Mouse (Mus musculus): ENCODE measurements around the gene Nadk. TPM values are rescaled to one million over a fixed set of nuclear protein-coding genes. Genes with fewer than 3 reads are reported as not detected.

The Nadk gene
- polyA plus RNA-seq, 1 experiment from 2014 or later, result 117 TPM

GRCm38 (mm10) chr4:155603801-155604200 lies 41.6 kb downstream of the Nadk start:
- Histone ChIP-seq H3K9ac (ENCODE audit: low read depth, low read length) (no peak overlapping the region), H3K36me3 (ENCODE audit: control insufficient read depth, insufficient read depth, low read length) (peaks cover 3% of the 10 kb centered on the region; the same call in 1 of the 2 replicates), H3K27me3 (replicated peaks; ENCODE audit: control insufficient read depth, insufficient read depth, low read length) (no peaks in the 10 kb centered on the region), H3K4me2 (no peak overlapping the region), H3K27ac (ENCODE audit: low read depth, low read length) (no peak overlapping the region), H3K9me3 (ENCODE audit: control insufficient read depth, low read length) (no peaks in the 10 kb centered on the region), H3K4me3 (ENCODE audit: low read depth, low read length) (no peak overlapping the region), H3K4me1 (replicated peaks; ENCODE audit: control insufficient read depth, insufficient read depth, low read length) (peaks cover 11% of the 10 kb centered on the region)
- 94% methylated on average over 6 of the region's 6 CpGs for WGBS
- ATAC-seq (replicated peaks; ENCODE audit: low FRiP score) (no peak), DNase-seq (ENCODE audit: low spot score) (no peak)

DNA sequence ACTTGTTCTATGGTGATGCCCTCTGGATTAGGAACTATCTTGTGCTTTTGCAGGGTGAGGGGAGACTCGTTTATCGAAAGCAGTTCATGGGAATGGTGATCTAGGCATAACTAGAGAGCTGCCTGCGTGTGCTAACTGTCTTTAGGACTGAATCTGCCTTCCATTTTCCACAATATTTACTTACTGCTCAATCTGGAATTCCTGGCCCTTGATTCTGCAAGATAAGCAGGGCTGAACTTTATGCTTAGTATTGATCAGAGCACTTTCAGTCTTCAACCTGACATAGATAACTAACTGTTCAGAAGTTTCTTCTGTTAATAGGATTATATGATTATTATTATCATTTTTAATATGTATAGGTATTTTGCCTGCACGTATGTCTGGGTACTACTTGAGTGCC lies 43.0 kb downstream of the Nadk start:
- Histone ChIP-seq H3K4me1 (replicated peaks; ENCODE audit: control insufficient read depth, insufficient read depth, low read length) (peaks cover 9% of the 10 kb centered on the region; the same call in 1 of the 2 replicates), H3K4me3 (ENCODE audit: low read depth, low read length) (no peak overlapping the region), H3K27ac (ENCODE audit: low read depth, low read length) (no peak overlapping the region), H3K9me3 (ENCODE audit: control insufficient read depth, low read length) (no peaks in the 10 kb centered on the region), H3K27me3 (replicated peaks; ENCODE audit: control insufficient read depth, insufficient read depth, low read length) (no peaks in the 10 kb centered on the region), H3K36me3 (ENCODE audit: control insufficient read depth, insufficient read depth, low read length) (peaks cover 10% of the 10 kb centered on the region), H3K9ac (ENCODE audit: low read depth, low read length) (no peak overlapping the region), H3K4me2 (no peak overlapping the region)
- 86% methylated on average over 4 of the region's 4 CpGs for WGBS
- DNase-seq (ENCODE audit: low spot score) (no peak), ATAC-seq (replicated peaks; ENCODE audit: low FRiP score) (no peak)

- ATAC-seq (replicated peaks; ENCODE audit: low FRiP score), result no peak
- Histone ChIP-seq H3K27me3 (replicated peaks; ENCODE audit: control insufficient read depth, insufficient read depth, low read length) (no peaks in the 10 kb centered on the region), H3K27ac (ENCODE audit: low read depth, low read length) (no peak overlapping the region), H3K9ac (ENCODE audit: low read depth, low read length) (no peak overlapping the region), H3K36me3 (ENCODE audit: control insufficient read depth, insufficient read depth, low read length) (peaks cover 15% of the 10 kb centered on the region), H3K4me3 (ENCODE audit: low read depth, low read length) (no peak overlapping the region), H3K4me1 (replicated peaks; ENCODE audit: control insufficient read depth, insufficient read depth, low read length) (peaks cover 9% of the 10 kb centered on the region; the same call in 1 of the 2 replicates), H3K9me3 (ENCODE audit: control insufficient read depth, low read length) (no peaks in the 10 kb centered on the region), H3K4me2 (no peak overlapping the region)
- WGBS, result 79% methylated on average over 2 of the region's 2 CpGs
- no peak for DNase-seq (ENCODE audit: low spot score)
These were observed 44.6 kb downstream of the Nadk start for GRCm38 (mm10) chr4:155606825-155607224.

DNA sequence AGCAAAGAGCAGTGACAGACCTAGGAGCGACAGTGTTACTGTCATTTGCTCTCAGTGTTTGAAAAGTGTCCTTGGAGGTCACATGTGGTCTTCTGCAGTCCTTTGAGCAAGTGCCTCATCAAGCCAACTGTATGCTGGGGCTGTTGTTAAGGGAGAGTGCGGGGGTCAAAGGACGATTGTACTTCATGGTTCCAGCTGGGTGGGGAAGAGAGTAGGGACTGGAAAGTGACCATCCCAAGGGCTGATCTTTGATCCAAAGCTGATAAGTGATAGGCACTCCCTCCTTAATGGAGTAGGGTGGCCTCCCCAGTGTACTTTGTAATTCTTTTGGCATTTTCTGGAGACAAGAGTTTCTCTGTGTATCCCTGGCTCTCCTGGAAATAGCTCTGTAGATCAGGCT lies 49.7 kb downstream of the Nadk start:
- H3K36me3 ChIP-seq (ENCODE audit: control insufficient read depth, insufficient read depth, low read length), result peaks cover 33% of the 10 kb centered on the region
- H3K27me3 ChIP-seq (replicated peaks; ENCODE audit: control insufficient read depth, insufficient read depth, low read length), result no peaks in the 10 kb centered on the region
- no peaks in the 10 kb centered on the region for H3K4me1 ChIP-seq (replicated peaks; ENCODE audit: control insufficient read depth, insufficient read depth, low read length)
- H3K9ac ChIP-seq (ENCODE audit: low read depth, low read length), result no peak overlapping the region
- DNase-seq (ENCODE audit: low spot score), result no peak
- H3K27ac ChIP-seq (ENCODE audit: low read depth, low read length), result no peak overlapping the region
- no peak overlapping the region for H3K4me3 ChIP-seq (ENCODE audit: low read depth, low read length)
- no peak overlapping the region for H3K4me2 ChIP-seq
- 88% methylated on average over 3 of the region's 3 CpGs for WGBS
- H3K9me3 ChIP-seq (ENCODE audit: control insufficient read depth, low read length), result no peaks in the 10 kb centered on the region
- ATAC-seq (replicated peaks; ENCODE audit: low FRiP score), result no peak

DNA sequence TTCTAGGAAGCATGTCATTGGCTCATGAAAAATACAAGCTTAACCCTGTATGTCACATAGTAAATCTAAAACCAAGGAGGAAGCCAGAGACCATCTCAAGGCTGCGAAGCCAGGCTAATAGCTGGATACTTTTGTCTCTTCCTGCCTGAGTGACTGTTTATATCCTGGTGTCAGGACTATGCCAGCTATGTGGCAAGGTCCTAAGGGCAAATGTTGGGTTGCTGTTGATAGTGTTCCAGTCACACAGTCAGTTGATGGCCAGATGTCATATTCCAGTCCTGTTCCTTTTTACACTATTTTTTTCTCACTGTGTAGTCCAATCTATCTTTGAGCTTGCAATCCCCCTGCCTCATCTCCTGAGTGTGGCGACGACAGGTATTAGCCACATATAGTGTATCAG lies 51.1 kb downstream of the Nadk start:
- H3K4me2 ChIP-seq, result no peak overlapping the region
- H3K9ac ChIP-seq (ENCODE audit: low read depth, low read length), result no peak overlapping the region
- H3K9me3 ChIP-seq (ENCODE audit: control insufficient read depth, low read length), result no peaks in the 10 kb centered on the region
- WGBS, result 95% methylated on average over 3 of the region's 3 CpGs
- H3K27ac ChIP-seq (ENCODE audit: low read depth, low read length), result no peak overlapping the region
- no peaks in the 10 kb centered on the region for H3K4me1 ChIP-seq (replicated peaks; ENCODE audit: control insufficient read depth, insufficient read depth, low read length)
- H3K27me3 ChIP-seq (replicated peaks; ENCODE audit: control insufficient read depth, insufficient read depth, low read length), result no peaks in the 10 kb centered on the region
- peaks cover 40% of the 10 kb centered on the region for H3K36me3 ChIP-seq (ENCODE audit: control insufficient read depth, insufficient read depth, low read length)
- no peak overlapping the region for H3K4me3 ChIP-seq (ENCODE audit: low read depth, low read length)
- DNase-seq (ENCODE audit: low spot score), result no peak
- no peak for ATAC-seq (replicated peaks; ENCODE audit: low FRiP score)

- DNase-seq (ENCODE audit: low spot score) (no peak), ATAC-seq (replicated peaks; ENCODE audit: low FRiP score) (peak; percentile 58; the same call in 1 of the 2 replicates)
- H3K4me3 ChIP-seq (ENCODE audit: low read depth, low read length), result no peak overlapping the region
- 71% methylated on average over 5 of the region's 5 CpGs for WGBS
- H3K36me3 ChIP-seq (ENCODE audit: control insufficient read depth, insufficient read depth, low read length), result peaks cover 36% of the 10 kb centered on the region
- H3K4me1 ChIP-seq (replicated peaks; ENCODE audit: control insufficient read depth, insufficient read depth, low read length), result peaks cover 1% of the 10 kb centered on the region; the same call in 1 of the 2 replicates
- no peak overlapping the region for H3K27ac ChIP-seq (ENCODE audit: low read depth, low read length)
- no peak overlapping the region for H3K9ac ChIP-seq (ENCODE audit: low read depth, low read length)
- no peaks in the 10 kb centered on the region for H3K27me3 ChIP-seq (replicated peaks; ENCODE audit: control insufficient read depth, insufficient read depth, low read length)
- H3K4me2 ChIP-seq, result no peak overlapping the region
- H3K9me3 ChIP-seq (ENCODE audit: control insufficient read depth, low read length), result no peaks in the 10 kb centered on the region
These were observed 56.1 kb downstream of the Nadk start for GRCm38 (mm10) chr4:155618321-155618720.

DNA sequence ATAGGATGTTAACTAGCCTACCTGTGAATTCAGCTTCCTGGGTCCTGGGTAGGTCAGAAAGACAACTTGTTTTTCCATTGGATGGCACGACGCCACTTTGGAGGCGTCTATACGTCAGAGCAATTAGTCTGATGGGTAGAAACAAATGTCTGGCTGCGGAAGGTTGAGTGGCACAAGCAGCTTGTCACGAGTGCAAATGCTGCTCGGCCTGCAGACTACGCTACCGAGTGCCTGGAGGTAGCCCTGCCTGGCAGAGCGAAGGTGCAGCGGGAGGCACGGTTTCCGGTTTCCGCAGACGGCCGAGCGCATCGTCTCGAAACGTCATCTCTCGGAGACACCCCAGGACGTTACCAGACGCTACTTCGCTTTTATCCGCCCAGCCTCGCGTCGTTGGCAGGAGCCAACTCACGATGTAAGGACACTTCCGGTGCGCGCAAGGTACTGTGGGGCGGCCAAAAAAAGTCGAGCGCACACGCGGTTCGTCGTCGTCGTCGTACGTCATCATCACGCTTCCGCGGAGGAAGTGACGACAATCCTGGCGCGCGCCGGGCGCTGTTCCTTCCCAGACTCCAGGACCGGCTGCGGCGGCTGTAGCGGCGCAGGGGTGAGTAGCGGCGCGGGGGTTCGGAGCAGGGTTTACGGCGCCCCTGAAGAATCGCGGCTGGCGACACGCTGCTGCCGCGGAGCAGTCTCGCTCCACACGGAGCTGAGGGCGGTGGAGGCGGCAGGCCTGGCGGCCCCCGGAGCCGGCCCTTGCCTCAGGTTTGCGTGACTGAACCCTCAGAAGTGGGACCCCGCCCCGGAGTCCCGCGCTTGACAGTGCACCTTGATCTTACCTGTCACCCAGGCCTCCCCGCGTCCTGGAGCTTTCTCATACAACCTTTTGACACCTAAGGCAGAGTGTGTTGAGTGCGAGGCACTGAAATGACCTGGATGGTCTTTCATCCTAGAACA lies 62.4 kb downstream of the Nadk start, which contains the start of gene Cdk11b:
Gene Cdk11b (plus strand): TSS at position 517 of the 954 bp plus-strand sequence.
- DNase-seq (ENCODE audit: low spot score), result peak; percentile 91
- Histone ChIP-seq H3K4me1 (replicated peaks; ENCODE audit: control insufficient read depth, insufficient read depth, low read length) (peaks cover 5% of the 10 kb centered on the region; the same call in 1 of the 2 replicates), H3K9ac (ENCODE audit: low read depth, low read length) (peak within 1 kb of the TSS; percentile 88), H3K36me3 (ENCODE audit: control insufficient read depth, insufficient read depth, low read length) (peaks cover 15% of the 10 kb centered on the region), H3K27me3 (replicated peaks; ENCODE audit: control insufficient read depth, insufficient read depth, low read length) (no peaks in the 10 kb centered on the region), H3K4me3 (ENCODE audit: low read depth, low read length) (peak within 1 kb of the TSS; percentile 100), H3K9me3 (ENCODE audit: control insufficient read depth, low read length) (no peaks in the 10 kb centered on the region), H3K4me2 (peak within 1 kb of the TSS; percentile 93), H3K27ac (ENCODE audit: low read depth, low read length) (peak within 1 kb of the TSS; percentile 90)
- under 1% methylated on average over 84 of the region's 84 CpGs for WGBS
- ATAC-seq (replicated peaks; ENCODE audit: low FRiP score), result peak; percentile 100

- ATAC-seq (replicated peaks; ENCODE audit: low FRiP score), result no peak
- Histone ChIP-seq H3K27ac (ENCODE audit: low read depth, low read length) (no peak overlapping the region), H3K9me3 (ENCODE audit: control insufficient read depth, low read length) (no peaks in the 10 kb centered on the region), H3K4me3 (ENCODE audit: low read depth, low read length) (no peak overlapping the region), H3K9ac (ENCODE audit: low read depth, low read length) (no peak overlapping the region), H3K4me1 (replicated peaks; ENCODE audit: control insufficient read depth, insufficient read depth, low read length) (no peaks in the 10 kb centered on the region), H3K4me2 (no peak overlapping the region), H3K36me3 (ENCODE audit: control insufficient read depth, insufficient read depth, low read length) (peaks cover 48% of the 10 kb centered on the region), H3K27me3 (replicated peaks; ENCODE audit: control insufficient read depth, insufficient read depth, low read length) (no peaks in the 10 kb centered on the region)
- 88% methylated on average over 6 of the region's 6 CpGs for WGBS
- no peak for DNase-seq (ENCODE audit: low spot score)
These were observed 68.1 kb downstream of the Nadk start for GRCm38 (mm10) chr4:155630267-155630666.
